Mouse (Mus musculus) thymus, adult 2 months (tissue): ENCODE measurements around the gene Pyurf. TPM values are rescaled to one million over a fixed set of nuclear protein-coding genes. Genes with fewer than 3 reads are reported as not detected.
A peak's percentile ranks its signal among the peaks of the same experiment; 100 is the strongest.

Source experiments
- DNase-seq: peaks from one replicate; pipeline ENCODE4 v3.0.0; 2021
- H3K27ac ChIP-seq: fragments of 200-500 bp; 2 replicates; pipeline ENCODE4 v1.5.1; 2012; ENCODE audit warnings: low read length, control low read depth; ENCODE audit not compliant: control insufficient read depth, insufficient read depth
- H3K27me3 ChIP-seq: fragments of 200-500 bp; 2 replicates; pipeline ENCODE4 v1.6.1; 2012; ENCODE audit warnings: mild to moderate bottlenecking, low read length, moderate library complexity, mixed read lengths; ENCODE audit not compliant: control insufficient read depth, insufficient read depth
- H3K36me3 ChIP-seq: fragments of 200-500 bp; 2 replicates; pipeline ENCODE4 v1.6.1; 2012; ENCODE audit warnings: mild to moderate bottlenecking, low read length, moderate library complexity; ENCODE audit not compliant: control insufficient read depth, insufficient read depth
- H3K4me1 ChIP-seq: fragments of 200-500 bp; replicated peaks from 2 replicates; pipeline ENCODE4 v1.6.1; 2012; ENCODE audit warnings: low read length; ENCODE audit not compliant: control insufficient read depth, insufficient read depth
- H3K4me3 ChIP-seq: fragments of 200-500 bp; 2 replicates; pipeline ENCODE4 v1.5.1; 2012; ENCODE audit warnings: mild to moderate bottlenecking, low read length, control low read depth, moderate library complexity; ENCODE audit not compliant: control insufficient read depth, insufficient read depth
- CTCF ChIP-seq: fragments of 200-500 bp; IDR thresholded peaks from 2 replicates; pipeline ENCODE4 v1.5.1; 2012; ENCODE audit warnings: mild to moderate bottlenecking, control low read depth, low read length, moderate library complexity, borderline replicate concordance; ENCODE audit not compliant: control insufficient read depth, poor library complexity, insufficient read depth; ENCODE audit errors: extremely low read depth
- POLR2A ChIP-seq: fragments of 200-500 bp; IDR thresholded peaks from 2 replicates; pipeline ENCODE4 v1.6.1; 2012; ENCODE audit warnings: mild to moderate bottlenecking, low read length, control low read depth, moderate library complexity; ENCODE audit not compliant: control insufficient read depth, poor library complexity, insufficient read depth; ENCODE audit errors: extremely low read depth
- WGBS: fragments of 180-500 bp; shearing (Covaris S2); methylation state at CpG from one replicate; pipeline ENCODE4 v1.1.7; 2018; 5-methylcytosine and 5-hydroxymethylcytosine counted together
- polyA plus RNA-seq: library from polyadenylated mRNA; depleted of rRNA; stranded (reverse); fragments of >200 nt; gene quantifications from 2 replicates; pipeline ENCODE4 v1.2.3, GENCODE M21; 2012

The Pyurf gene
- polyA plus RNA-seq, 1 experiment: 7.4 TPM

DNA sequence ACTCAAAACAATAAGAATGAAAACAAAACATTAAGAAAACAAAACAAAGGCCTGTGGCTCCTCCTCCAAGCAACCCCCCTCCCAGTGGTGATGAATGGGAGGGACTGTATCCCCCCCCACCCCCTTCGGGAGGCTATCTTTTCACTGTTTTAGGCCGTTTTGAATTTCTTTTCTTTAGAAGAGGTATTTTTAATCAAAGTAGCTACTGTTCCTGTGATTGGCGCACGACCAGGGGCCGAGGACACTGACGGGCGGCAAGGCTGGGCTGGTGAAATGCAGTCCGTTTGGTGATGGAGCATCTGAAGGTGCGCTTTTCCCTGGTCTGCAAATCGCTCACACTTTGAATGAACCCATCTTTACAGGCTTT, 10.5 kb upstream of the Pyurf start, which contains the start of gene Lancl2:
TSS of gene Lancl2 (plus strand) at position 165 of the 367 bp plus-strand sequence.
- Histone ChIP-seq H3K36me3 (no peaks in the 10 kb centered on the region), H3K27ac (peak within 1 kb of the TSS; percentile 51), H3K4me1 (peaks cover 2% of the 10 kb centered on the region), H3K4me3 (peak within 1 kb of the TSS; percentile 90), H3K27me3 (no peaks in the 10 kb centered on the region)
- no peak for DNase-seq
- TF ChIP-seq POLR2A (no peak), CTCF (no peak)
- WGBS: under 1% methylated on average over 10 of the region's 10 CpGs

DNA sequence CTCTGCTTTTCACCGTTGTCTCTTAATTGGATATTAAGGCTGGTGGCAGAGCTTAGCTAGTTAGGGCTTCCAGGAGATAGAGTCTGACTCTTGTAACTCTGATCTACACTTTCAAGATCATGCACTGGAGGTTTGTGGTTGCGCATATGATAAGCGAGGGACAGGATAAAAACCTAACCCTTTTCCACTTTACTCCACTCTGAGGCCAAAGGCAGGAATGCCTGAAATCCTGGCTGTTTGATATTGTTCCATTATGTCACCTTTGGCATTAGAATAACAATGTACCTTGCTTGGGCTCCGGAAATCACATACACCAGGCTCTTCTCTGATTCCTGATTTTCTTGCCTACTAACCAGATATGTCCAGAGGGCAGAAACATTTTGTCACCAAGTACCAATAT, 9.8 kb upstream of the Pyurf start:
- no peak overlapping the region for H3K4me3 ChIP-seq
- DNase-seq: no peak
- TF ChIP-seq CTCF: no peak
- TF ChIP-seq POLR2A: no peak
- 88% methylated on average over 4 of the region's 4 CpGs for WGBS
- no peaks in the 10 kb centered on the region for H3K36me3 ChIP-seq
- H3K27ac ChIP-seq: no peak overlapping the region
- no peaks in the 10 kb centered on the region for H3K27me3 ChIP-seq
- peaks cover 2% of the 10 kb centered on the region for H3K4me1 ChIP-seq

DNA sequence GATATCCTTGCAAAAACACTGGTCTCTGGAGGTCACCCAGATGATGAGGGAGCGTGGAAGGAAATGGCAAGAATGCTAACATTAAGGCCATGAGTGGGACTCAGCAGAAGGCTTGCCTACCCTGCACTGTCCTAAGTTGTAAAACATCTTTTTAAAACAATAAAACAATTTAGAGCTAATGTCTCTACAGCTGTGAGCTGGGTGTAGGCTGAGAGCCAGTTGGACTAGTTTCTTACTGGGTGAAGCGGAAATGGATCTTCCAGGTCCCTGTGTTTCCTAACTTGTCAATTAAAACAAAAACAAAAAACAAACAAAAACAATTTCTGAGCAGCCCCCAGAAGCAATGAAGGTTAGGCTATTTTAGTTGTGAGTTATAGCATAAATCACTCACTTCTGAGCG, 1.2 kb upstream of the Pyurf start:
- Histone ChIP-seq H3K27me3 (no peaks in the 10 kb centered on the region), H3K4me1 (0 out of 2 replicates have a peak, but pooled peaks cover 2% of the 10 kb centered on the region), H3K4me3 (no peak overlapping the region), H3K27ac (no peak overlapping the region), H3K36me3 (no peaks in the 10 kb centered on the region)
- TF ChIP-seq CTCF (no peak), POLR2A (no peak)
- DNase-seq: no peak
- WGBS: 95% methylated on average over 3 of the region's 3 CpGs

DNA sequence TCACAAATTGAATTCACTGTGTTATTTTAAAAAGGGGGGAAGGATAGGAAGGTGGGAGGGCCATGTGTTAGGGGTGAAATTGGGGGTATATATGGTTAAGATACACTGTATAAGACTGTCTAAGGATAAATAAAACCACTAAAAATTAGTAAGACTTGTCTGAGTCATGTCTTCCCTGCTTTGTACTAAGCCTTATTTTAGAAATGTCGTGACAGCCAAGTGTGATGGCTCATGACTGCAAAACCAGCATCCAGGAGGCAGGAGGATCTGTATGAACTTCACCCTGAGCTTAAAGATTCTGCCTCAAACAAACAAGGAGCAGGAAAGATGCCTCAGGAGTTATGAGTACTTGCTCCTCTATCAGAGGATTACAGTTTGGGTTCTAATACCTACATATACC, 7.7 kb downstream of the Pyurf start:
- no peak for DNase-seq
- no peaks in the 10 kb centered on the region for H3K36me3 ChIP-seq
- WGBS: 95% methylated on average over 1 of the region's 1 CpGs
- TF ChIP-seq POLR2A (no peak), CTCF (no peak)
- no peak overlapping the region for H3K4me3 ChIP-seq
- H3K27ac ChIP-seq: no peak overlapping the region
- H3K27me3 ChIP-seq: no peaks in the 10 kb centered on the region
- H3K4me1 ChIP-seq: no peaks in the 10 kb centered on the region

GRCm38 (mm10) chr6:57661295-57661694, 30.6 kb downstream of the Pyurf start:
- TF ChIP-seq POLR2A (no peak), CTCF (no peak)
- DNase-seq: no peak
- H3K27ac ChIP-seq: no peak overlapping the region
- H3K4me1 ChIP-seq: no peaks in the 10 kb centered on the region
- no peak overlapping the region for H3K4me3 ChIP-seq
- H3K36me3 ChIP-seq: no peaks in the 10 kb centered on the region
- no peaks in the 10 kb centered on the region for H3K27me3 ChIP-seq
- WGBS: 87% methylated on average over 4 of the region's 4 CpGs

DNA sequence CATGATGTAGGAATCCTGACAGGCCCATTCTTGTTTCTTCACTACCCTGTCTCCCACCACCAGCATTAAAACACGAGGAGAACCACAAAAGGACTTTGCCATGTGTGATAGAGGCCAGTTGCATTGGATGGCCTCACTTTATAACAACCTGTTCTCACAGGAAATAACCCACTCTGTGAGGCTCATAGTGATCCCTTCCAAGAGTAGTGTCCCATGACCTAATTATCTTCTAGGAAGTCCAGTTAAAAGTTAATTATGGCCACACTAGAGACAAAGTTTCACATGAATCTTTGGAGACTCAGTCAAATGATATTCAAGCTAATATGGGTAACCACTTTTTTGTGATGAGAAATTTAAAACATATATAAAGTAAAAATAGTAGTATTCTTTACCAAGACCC, 44.6 kb downstream of the Pyurf start:
- H3K4me1 ChIP-seq: no peaks in the 10 kb centered on the region
- H3K4me3 ChIP-seq: no peak overlapping the region
- no peak for TF ChIP-seq CTCF
- TF ChIP-seq POLR2A: no peak
- no peak overlapping the region for H3K27ac ChIP-seq
- 84% methylated on average over 1 of the region's 1 CpGs for WGBS
- H3K27me3 ChIP-seq: no peaks in the 10 kb centered on the region
- DNase-seq: no peak
- no peaks in the 10 kb centered on the region for H3K36me3 ChIP-seq

DNA sequence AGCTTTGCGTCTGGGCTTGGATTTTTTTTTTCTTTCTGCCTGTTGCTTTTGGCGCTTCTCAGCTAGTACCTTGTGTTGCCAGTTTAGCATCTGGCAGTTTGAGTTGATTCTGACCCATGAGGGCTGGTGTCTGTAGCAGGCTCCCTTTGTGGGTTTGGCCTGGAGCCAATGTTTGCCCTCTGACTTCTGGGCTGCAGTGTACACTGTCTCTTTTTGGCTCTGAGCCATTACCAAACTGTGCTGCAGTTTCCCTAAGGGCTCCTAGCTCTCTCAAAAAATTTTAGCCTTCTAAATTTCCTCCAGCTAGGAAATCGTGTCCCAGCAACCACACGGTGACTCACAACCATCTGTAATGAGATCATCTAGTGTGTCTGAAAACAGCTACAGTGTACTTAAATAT, 50.1 kb downstream of the Pyurf start:
- Histone ChIP-seq H3K4me3 (no peak overlapping the region), H3K27me3 (no peaks in the 10 kb centered on the region), H3K36me3 (peaks cover 3% of the 10 kb centered on the region; the same call in 1 of the 2 replicates), H3K4me1 (0 out of 2 replicates have a peak, but pooled peaks cover 2% of the 10 kb centered on the region), H3K27ac (no peak overlapping the region)
- TF ChIP-seq POLR2A (no peak), CTCF (no peak)
- WGBS: 25% methylated on average over 4 of the region's 4 CpGs
- DNase-seq: no peak
